Mouse (Mus musculus) hindbrain, embryonic 11.5 days (tissue): ENCODE data around the gene Bmp2k. TPM values are rescaled to one million over a fixed set of nuclear protein-coding genes. Genes with fewer than 3 reads are reported as not detected.

Experiments used
- ATAC-seq: fragments of 200-750 bp; cut with Nextera tagmentation; 2 replicates; pipeline ENCODE4 v1.8.0; 2017; ENCODE audit warnings: mild to moderate bottlenecking, moderate TSS enrichment, moderate library complexity; ENCODE audit not compliant: low FRiP score
- DNase-seq: peaks from one replicate; pipeline ENCODE4 v3.0.0-alpha.2; 2015; ENCODE audit warnings: low spot score
- H3K27ac ChIP-seq: fragments of 300-500 bp; sonication (generic); 2 replicates; pipeline ENCODE4 v1.5.1; 2014; ENCODE audit warnings: mild to moderate bottlenecking, low read depth, low read length
- H3K27me3 ChIP-seq: fragments of 300-500 bp; sonication (generic); 2 replicates; pipeline ENCODE4 v1.6.1; 2014; ENCODE audit warnings: mild to moderate bottlenecking, low read length, moderate library complexity, mixed read lengths; ENCODE audit not compliant: control insufficient read depth, insufficient read depth
- H3K36me3 ChIP-seq: fragments of 300-500 bp; sonication (generic); 2 replicates; pipeline ENCODE4 v1.6.1; 2014; ENCODE audit warnings: mild to moderate bottlenecking, low read length, moderate library complexity, mixed read lengths; ENCODE audit not compliant: control insufficient read depth, insufficient read depth
- H3K4me1 ChIP-seq: fragments of 300-500 bp; sonication (generic); replicated peaks from 2 replicates; pipeline ENCODE4 v1.6.1; 2014; ENCODE audit warnings: low read length, mixed read lengths; ENCODE audit not compliant: control insufficient read depth, insufficient read depth
- H3K4me2 ChIP-seq: fragments of 300-500 bp; sonication (generic); replicated peaks from 2 replicates; pipeline ENCODE4 v1.6.1; 2014; ENCODE audit warnings: mild to moderate bottlenecking, low read depth, low read length
- H3K4me3 ChIP-seq: fragments of 300-500 bp; sonication (generic); 2 replicates; pipeline ENCODE4 v1.5.1; 2014; ENCODE audit warnings: low read depth, low read length
- H3K9ac ChIP-seq: fragments of 300-500 bp; sonication (generic); 2 replicates; pipeline ENCODE4 v1.6.1; 2014; ENCODE audit warnings: low read depth, low read length
- H3K9me3 ChIP-seq: fragments of 300-500 bp; sonication (generic); 2 replicates; pipeline ENCODE4 v1.6.1; 2016; ENCODE audit warnings: low read length; ENCODE audit not compliant: control insufficient read depth
- WGBS: fragments of 180-500 bp; shearing (Covaris S2); extraction: QIAGEN DNeasy Blood & Tissue Kit; methylation state at CpG from one replicate; pipeline ENCODE4 v1.1.7; 2014; 5-methylcytosine and 5-hydroxymethylcytosine counted together
- polyA plus RNA-seq: library from polyadenylated mRNA; unstranded; fragments of >200 nt; fragmentation: Nextera tagmentation; extraction: Ambion mirVana; gene quantifications from 2 replicates; pipeline ENCODE4 v1.2.1, GENCODE M21; 2014

The Bmp2k gene
- polyA plus RNA-seq, 1 experiment from 2014 or later = 13.7 TPM

GRCm38 (mm10) chr5:96961122-96961521 lies 36.4 kb upstream of the Bmp2k start:
- no peaks in the 10 kb centered on the region for H3K9me3 ChIP-seq
- no peaks in the 10 kb centered on the region for H3K27me3 ChIP-seq
- no peak for ATAC-seq
- DNase-seq = no peak
- no peak overlapping the region for H3K4me3 ChIP-seq
- no peaks in the 10 kb centered on the region for H3K36me3 ChIP-seq
- H3K27ac ChIP-seq = no peak overlapping the region
- WGBS = 77% methylated on average over 5 of the region's 5 CpGs
- H3K4me1 ChIP-seq = 0 out of 2 replicates have a peak, but pooled peaks cover 2% of the 10 kb centered on the region
- no peak overlapping the region for H3K9ac ChIP-seq
- H3K4me2 ChIP-seq = no peak overlapping the region

GRCm38 (mm10) chr5:96961852-96962251 lies 35.6 kb upstream of the Bmp2k start:
- Histone ChIP-seq H3K9ac (no peak overlapping the region), H3K9me3 (no peaks in the 10 kb centered on the region)
- no peak for DNase-seq

GRCm38 (mm10) chr5:96962252-96962933 lies 35.1 kb upstream of the Bmp2k start:
- no peaks in the 10 kb centered on the region for H3K9me3 ChIP-seq
- no peak overlapping the region for H3K4me3 ChIP-seq
- H3K9ac ChIP-seq = no peak overlapping the region
- 0 out of 2 replicates have a peak, but pooled peaks cover 2% of the 10 kb centered on the region for H3K4me1 ChIP-seq
- 71% methylated on average over 8 of the region's 8 CpGs for WGBS
- H3K36me3 ChIP-seq = no peaks in the 10 kb centered on the region
- no peaks in the 10 kb centered on the region for H3K27me3 ChIP-seq
- no peak overlapping the region for H3K4me2 ChIP-seq
- ATAC-seq (no peak), DNase-seq (no peak)
- no peak overlapping the region for H3K27ac ChIP-seq

More at GRCm38 (mm10) chr5:96961852-96962251, 35.6 kb upstream of the Bmp2k start:
- Histone ChIP-seq H3K36me3 (no peaks in the 10 kb centered on the region), H3K27me3 (no peaks in the 10 kb centered on the region), H3K4me3 (no peak overlapping the region), H3K4me1 (0 out of 2 replicates have a peak, but pooled peaks cover 2% of the 10 kb centered on the region), H3K27ac (no peak overlapping the region), H3K4me2 (no peak overlapping the region)
- no peak for ATAC-seq

GRCm38 (mm10) chr5:96962934-96963301 lies 34.6 kb upstream of the Bmp2k start:
- no peaks in the 10 kb centered on the region for H3K9me3 ChIP-seq
- 0 out of 2 replicates have a peak, but pooled peaks cover 2% of the 10 kb centered on the region for H3K4me1 ChIP-seq
- no peaks in the 10 kb centered on the region for H3K27me3 ChIP-seq
- 90% methylated on average over 6 of the region's 6 CpGs for WGBS
- ATAC-seq (no peak), DNase-seq (no peak)
- H3K4me3 ChIP-seq = no peak overlapping the region
- no peak overlapping the region for H3K9ac ChIP-seq
- no peak overlapping the region for H3K27ac ChIP-seq
- H3K36me3 ChIP-seq = no peaks in the 10 kb centered on the region
- no peak overlapping the region for H3K4me2 ChIP-seq

- peak; percentile 35 for DNase-seq
- Histone ChIP-seq H3K4me2 (peak overlapping the region; percentile 22; the same call in 1 of the 2 replicates), H3K9me3 (no peaks in the 10 kb centered on the region), H3K4me1 (0 out of 2 replicates have a peak, but pooled peaks cover 2% of the 10 kb centered on the region), H3K36me3 (no peaks in the 10 kb centered on the region), H3K27ac (no peak overlapping the region), H3K4me3 (no peak overlapping the region), H3K27me3 (no peaks in the 10 kb centered on the region), H3K9ac (no peak overlapping the region)
- ATAC-seq = peak; percentile 54
- WGBS = 2% methylated on average over 14 of the region's 14 CpGs
Observed at GRCm38 (mm10) chr5:96964062-96965028, 33.1 kb upstream of the Bmp2k start.

- DNase-seq (no peak), ATAC-seq (no peak)
- no peaks in the 10 kb centered on the region for H3K27me3 ChIP-seq
- no peaks in the 10 kb centered on the region for H3K36me3 ChIP-seq
- H3K9me3 ChIP-seq = no peaks in the 10 kb centered on the region
- WGBS = 56% methylated on average over 2 of the region's 2 CpGs
- H3K4me2 ChIP-seq = no peak overlapping the region
- no peak overlapping the region for H3K4me3 ChIP-seq
- 0 out of 2 replicates have a peak, but pooled peaks cover 2% of the 10 kb centered on the region for H3K4me1 ChIP-seq
- H3K27ac ChIP-seq = no peak overlapping the region
- H3K9ac ChIP-seq = no peak overlapping the region
Observed at GRCm38 (mm10) chr5:96965029-96965403, 32.5 kb upstream of the Bmp2k start.

GRCm38 (mm10) chr5:96965503-96965902 lies 32.0 kb upstream of the Bmp2k start:
- no peak overlapping the region for H3K27ac ChIP-seq
- DNase-seq = no peak
- H3K9me3 ChIP-seq = no peaks in the 10 kb centered on the region
- no peak overlapping the region for H3K9ac ChIP-seq
- WGBS = 70% methylated on average over 2 of the region's 2 CpGs
- no peak overlapping the region for H3K4me2 ChIP-seq
- no peaks in the 10 kb centered on the region for H3K27me3 ChIP-seq
- H3K36me3 ChIP-seq = no peaks in the 10 kb centered on the region
- H3K4me1 ChIP-seq = 0 out of 2 replicates have a peak, but pooled peaks cover 2% of the 10 kb centered on the region
- H3K4me3 ChIP-seq = no peak overlapping the region
- ATAC-seq = no peak

GRCm38 (mm10) chr5:96968628-96969027 lies 28.9 kb upstream of the Bmp2k start:
- DNase-seq = no peak
- H3K4me1 ChIP-seq = 0 out of 2 replicates have a peak, but pooled peaks cover 2% of the 10 kb centered on the region
- no peaks in the 10 kb centered on the region for H3K36me3 ChIP-seq
- no peak overlapping the region for H3K27ac ChIP-seq
- H3K4me2 ChIP-seq = no peak overlapping the region
- no peaks in the 10 kb centered on the region for H3K27me3 ChIP-seq
- no peak overlapping the region for H3K9ac ChIP-seq
- 11% methylated on average over 6 of the region's 6 CpGs for WGBS
- ATAC-seq = no peak
- H3K4me3 ChIP-seq = no peak overlapping the region
- no peaks in the 10 kb centered on the region for H3K9me3 ChIP-seq
